Comparison of ENCODE assay signal across 23 mouse cellular contexts in genomic region chr1:23948290-23948689, GRCm38 (mm10). TPM values are rescaled to one million over a fixed set of nuclear protein-coding genes. Genes with fewer than 3 reads are reported as not detected.
A peak's percentile ranks its signal among the peaks of the same experiment; 100 is the strongest.
DNase-seq lines count a peak whose midpoint lies in the region; ATAC-seq lines count a peak whose summit lies in the region.
"Had no signal": no experiment of that assay in that cellular context is flagged by ENCODE, and none has a peak within 500 bp of the region (broad histone marks: within the 10 kb centered on the region; RNA-seq: fewer than 3 reads in every experiment).

No protein-coding gene starts in this region.

- 0 out of 2 replicates have a peak, but pooled peaks have one; percentile 7 for ATAC-seq in forebrain, embryonic 14.5 days
- ATAC-seq in forebrain, embryonic 15.5 days (replicated peaks), result no peak
- ATAC-seq in midbrain, embryonic 11.5 days (ENCODE audit: low FRiP score), result no peak
- ATAC-seq in midbrain, embryonic 14.5 days (ENCODE audit: low FRiP score, low TSS enrichment), result no peak
- ATAC-seq in erythroid progenitor cell, adult 5-6 weeks (replicated peaks; ENCODE audit: low FRiP score, poor library complexity, severe bottlenecking), result no peak

- no peaks in the 10 kb centered on the region for H3K36me3 ChIP-seq in forebrain, embryonic 14.5 days (ENCODE audit: control insufficient read depth, insufficient read depth, low read length)
- H3K36me3 ChIP-seq in forebrain, embryonic 15.5 days, result no peaks in the 10 kb centered on the region
- H3K36me3 ChIP-seq in midbrain, embryonic 10.5 days, result no peaks in the 10 kb centered on the region
- H3K36me3 ChIP-seq in midbrain, embryonic 11.5 days (ENCODE audit: control insufficient read depth, insufficient read depth, low read length), result no peaks in the 10 kb centered on the region
- no peaks in the 10 kb centered on the region for H3K36me3 ChIP-seq in midbrain, embryonic 14.5 days (ENCODE audit: control insufficient read depth, insufficient read depth, low read length)
- H3K36me3 ChIP-seq: hindbrain, embryonic 10.5 days; stomach, embryonic 15.5 days had no signal

- H3K9ac ChIP-seq in forebrain, embryonic 14.5 days (ENCODE audit: low read length), result no peak overlapping the region
- no peak overlapping the region for H3K9ac ChIP-seq in forebrain, embryonic 15.5 days (replicated peaks)
- H3K9ac ChIP-seq in midbrain, embryonic 11.5 days (ENCODE audit: low read length), result no peak overlapping the region
- 0 out of 2 replicates have a peak overlapping the region, but pooled peaks have one; percentile 20 for H3K9ac ChIP-seq in midbrain, embryonic 14.5 days (replicated peaks; ENCODE audit: low read length)
- H3K9ac ChIP-seq: stomach, embryonic 15.5 days had no signal

- no peaks in the 10 kb centered on the region for H3K9me3 ChIP-seq in forebrain, embryonic 14.5 days (replicated peaks; ENCODE audit: control insufficient read depth, low read length)
- no peaks in the 10 kb centered on the region for H3K9me3 ChIP-seq in forebrain, embryonic 15.5 days
- no peaks in the 10 kb centered on the region for H3K9me3 ChIP-seq in midbrain, embryonic 10.5 days (replicated peaks)
- no peaks in the 10 kb centered on the region for H3K9me3 ChIP-seq in midbrain, embryonic 11.5 days (ENCODE audit: control insufficient read depth, low read length)
- H3K9me3 ChIP-seq in midbrain, embryonic 14.5 days (ENCODE audit: control insufficient read depth, low read length), result no peaks in the 10 kb centered on the region
- H3K9me3 ChIP-seq: hindbrain, embryonic 10.5 days; stomach, embryonic 15.5 days had no signal

- DNase-seq in forebrain, embryonic 14.5 days (ENCODE audit: low spot score), result peak; percentile 44
- DNase-seq in midbrain, embryonic 10.5 days (ENCODE audit: low spot score), result no peak
- DNase-seq in midbrain, embryonic 11.5 days (ENCODE audit: low spot score, missing footprints), result no peak
- peak; percentile 79 for DNase-seq in brain, adult 2 months (ENCODE audit: low read depth, low spot score)
- DNase-seq in midbrain, embryonic 14.5 days, result peak; percentile 45
- DNase-seq in gastrocnemius, postnatal 25 days, result no peak
- DNase-seq: adrenal gland, postnatal 25 days; cerebellum, adult 11-12 months; cerebellum, postnatal 14 days; embryo, embryonic 11 days; gastrocnemius, postnatal 14 days; kidney, adult 8-10 months; kidney, postnatal 14 days; left cerebral cortex, postnatal 4 days; lung, adult 18-20 months; lung, postnatal 14 days had no signal

- H3K4me3 ChIP-seq in forebrain, embryonic 14.5 days (ENCODE audit: low read depth, low read length), result no peak overlapping the region
- H3K4me3 ChIP-seq in forebrain, embryonic 15.5 days, result no peak overlapping the region
- H3K4me3 ChIP-seq in midbrain, embryonic 10.5 days, result no peak overlapping the region
- no peak overlapping the region for H3K4me3 ChIP-seq in midbrain, embryonic 11.5 days (ENCODE audit: low read depth, low read length)
- H3K4me3 ChIP-seq in midbrain, embryonic 14.5 days (replicated peaks; ENCODE audit: low read depth, low read length), result no peak overlapping the region
- H3K4me3 ChIP-seq: hindbrain, embryonic 10.5 days; layer of hippocampus, adult 2 months; stomach, embryonic 15.5 days had no signal

- H3K27ac ChIP-seq in forebrain, embryonic 14.5 days (ENCODE audit: low read depth, low read length), result no peak overlapping the region
- H3K27ac ChIP-seq in forebrain, embryonic 15.5 days (replicated peaks), result no peak overlapping the region
- H3K27ac ChIP-seq in midbrain, embryonic 10.5 days (replicated peaks), result peak overlapping the region; percentile 47; the same call in 1 of the 2 replicates
- no peak overlapping the region for H3K27ac ChIP-seq in midbrain, embryonic 11.5 days (ENCODE audit: low read depth, low read length)
- no peak overlapping the region for H3K27ac ChIP-seq in midbrain, embryonic 14.5 days (replicated peaks; ENCODE audit: low read depth, low read length)
- H3K27ac ChIP-seq: hindbrain, embryonic 10.5 days; layer of hippocampus, adult 2 months; stomach, embryonic 15.5 days had no signal

- 0 out of 2 replicates have a peak overlapping the region, but pooled peaks have one; percentile 12 for H3K4me2 ChIP-seq in forebrain, embryonic 14.5 days (ENCODE audit: low read length)
- no peak overlapping the region for H3K4me2 ChIP-seq in forebrain, embryonic 15.5 days (replicated peaks)
- H3K4me2 ChIP-seq in midbrain, embryonic 11.5 days, result no peak overlapping the region; the same call in 1 of the 2 replicates
- H3K4me2 ChIP-seq in midbrain, embryonic 14.5 days (ENCODE audit: low read length), result peak overlapping the region; percentile 22
- H3K4me2 ChIP-seq: liver, embryonic 11.5 days; stomach, embryonic 15.5 days had no signal

- 16% methylated on average over 7 of the region's 7 CpGs for WGBS in forebrain, embryonic 14.5 days
- 20% methylated on average over 7 of the region's 7 CpGs for WGBS in forebrain, embryonic 15.5 days
- 63% methylated on average over 7 of the region's 7 CpGs for WGBS in midbrain, embryonic 10.5 days
- 61% methylated on average over 7 of the region's 7 CpGs for WGBS in midbrain, embryonic 11.5 days
- WGBS in midbrain, embryonic 14.5 days, result 43% methylated on average over 7 of the region's 7 CpGs

- H3K4me1 ChIP-seq in forebrain, embryonic 14.5 days (ENCODE audit: control insufficient read depth, insufficient read depth, low read length), result no peaks in the 10 kb centered on the region; the same call in 1 of the 2 replicates
- peaks cover 8% of the 10 kb centered on the region for H3K4me1 ChIP-seq in forebrain, embryonic 15.5 days
- peaks cover 13% of the 10 kb centered on the region for H3K4me1 ChIP-seq in midbrain, embryonic 10.5 days
- H3K4me1 ChIP-seq in midbrain, embryonic 11.5 days (ENCODE audit: control insufficient read depth, insufficient read depth, low read length), result peaks cover 10% of the 10 kb centered on the region
- peaks cover 8% of the 10 kb centered on the region; the same call in 1 of the 2 replicates for H3K4me1 ChIP-seq in midbrain, embryonic 14.5 days (ENCODE audit: control insufficient read depth, insufficient read depth, low read length)
- H3K4me1 ChIP-seq: stomach, embryonic 15.5 days had no signal

- no peaks in the 10 kb centered on the region for H3K27me3 ChIP-seq in forebrain, embryonic 14.5 days (replicated peaks; ENCODE audit: control insufficient read depth, insufficient read depth, low read length)
- H3K27me3 ChIP-seq in forebrain, embryonic 15.5 days, result no peaks in the 10 kb centered on the region
- H3K27me3 ChIP-seq in midbrain, embryonic 10.5 days (ENCODE audit: low read depth, poor library complexity, severe bottlenecking), result no peaks in the 10 kb centered on the region
- H3K27me3 ChIP-seq in midbrain, embryonic 11.5 days (ENCODE audit: control insufficient read depth, insufficient read depth, low read length), result no peaks in the 10 kb centered on the region
- H3K27me3 ChIP-seq in midbrain, embryonic 14.5 days (ENCODE audit: control insufficient read depth, insufficient read depth, low read length), result no peaks in the 10 kb centered on the region
- H3K27me3 ChIP-seq: CH12.LX; stomach, embryonic 15.5 days had no signal

RNA-seq across cellular contexts. Expression of gene Smap1, which starts 26.2 kb away (rescaled TPM):
- 46.1 and 53.7 TPM in 2 replicates for polyA plus RNA-seq in forebrain, embryonic 14.5 days (2014; fragmentation: Nextera tagmentation; extraction: Ambion mirVana)
- 87.9 and 91.8 TPM in 2 replicates for polyA plus RNA-seq in forebrain, embryonic 15.5 days (2015; fragmentation: Nextera tagmentation; extraction: Ambion mirVana)
- polyA plus RNA-seq in midbrain, embryonic 10.5 days (2016; fragmentation: Nextera tagmentation; extraction: Ambion mirVana), result 29.9 and 39.1 TPM in 2 replicates
- 58.7 and 63.3 TPM in 2 replicates for polyA plus RNA-seq in midbrain, embryonic 11.5 days (2014; fragmentation: Nextera tagmentation; extraction: Ambion mirVana)
- polyA plus RNA-seq in midbrain, embryonic 14.5 days (2014; fragmentation: Nextera tagmentation; extraction: Ambion mirVana), result 113 and 116 TPM in 2 replicates
- total RNA-seq in gastrocnemius, postnatal 25 days (2021), result 10 to 100 TPM; 29.3 to 31.6 TPM
- total RNA-seq in erythroid progenitor cell, adult 5-6 weeks (2015; ENCODE audit: low replicate concordance), result 320 and 322 TPM in 2 replicates
- total RNA-seq in erythroid progenitor cell, adult 5-6 weeks (2017; ENCODE audit: low replicate concordance), result 212 and 220 TPM in 2 replicates

RNA-seq across cellular contexts. Expression of gene Sdhaf4, which starts 57.2 kb away (rescaled TPM):
- polyA plus RNA-seq in forebrain, embryonic 14.5 days (2014; fragmentation: Nextera tagmentation; extraction: Ambion mirVana), result 131 and 147 TPM in 2 replicates
- polyA plus RNA-seq in forebrain, embryonic 15.5 days (2015; fragmentation: Nextera tagmentation; extraction: Ambion mirVana), result 102 and 112 TPM in 2 replicates
- 78.0 and 80.1 TPM in 2 replicates for polyA plus RNA-seq in midbrain, embryonic 10.5 days (2016; fragmentation: Nextera tagmentation; extraction: Ambion mirVana)
- 95.5 and 97.7 TPM in 2 replicates for polyA plus RNA-seq in midbrain, embryonic 11.5 days (2014; fragmentation: Nextera tagmentation; extraction: Ambion mirVana)
- 115 and 124 TPM in 2 replicates for polyA plus RNA-seq in midbrain, embryonic 14.5 days (2014; fragmentation: Nextera tagmentation; extraction: Ambion mirVana)
- total RNA-seq in gastrocnemius, postnatal 25 days (2021), result 10 to 100 TPM; 44.9 to 56.0 TPM
- total RNA-seq in erythroid progenitor cell, adult 5-6 weeks (2015; ENCODE audit: low replicate concordance), result 21.3 and 28.9 TPM in 2 replicates
- total RNA-seq in erythroid progenitor cell, adult 5-6 weeks (2017; ENCODE audit: low replicate concordance), result 15.2 and 18.2 TPM in 2 replicates

Comparison
In these comparisons a context has a peak if more than half of its experiments do, and no peak if none do; other contexts are left out.
1. DNase-seq: peak in forebrain, embryonic 14.5 days (single experiment), brain, adult 2 months (single experiment) and midbrain, embryonic 14.5 days (single experiment); none in midbrain, embryonic 10.5 days (single experiment), midbrain, embryonic 11.5 days (single experiment) and gastrocnemius, postnatal 25 days (single experiment).
2. H3K4me2 ChIP-seq: peak in forebrain, embryonic 14.5 days (single experiment) and midbrain, embryonic 14.5 days (single experiment); none in forebrain, embryonic 15.5 days (single experiment) and midbrain, embryonic 11.5 days (single experiment).